Mouse (Mus musculus) cerebellum, postnatal 10 days (tissue): ENCODE results near the gene Igfbp7.
A peak's percentile ranks its signal among the peaks of the same experiment; 100 is the strongest.

Experiments used
- DNase-seq, 2 experiments: peaks; one replicate each; pipeline ENCODE4 v3.0.0; 2021; ENCODE audit warnings: mixed read lengths in 2 of 2

Gene Igfbp7

DNA sequence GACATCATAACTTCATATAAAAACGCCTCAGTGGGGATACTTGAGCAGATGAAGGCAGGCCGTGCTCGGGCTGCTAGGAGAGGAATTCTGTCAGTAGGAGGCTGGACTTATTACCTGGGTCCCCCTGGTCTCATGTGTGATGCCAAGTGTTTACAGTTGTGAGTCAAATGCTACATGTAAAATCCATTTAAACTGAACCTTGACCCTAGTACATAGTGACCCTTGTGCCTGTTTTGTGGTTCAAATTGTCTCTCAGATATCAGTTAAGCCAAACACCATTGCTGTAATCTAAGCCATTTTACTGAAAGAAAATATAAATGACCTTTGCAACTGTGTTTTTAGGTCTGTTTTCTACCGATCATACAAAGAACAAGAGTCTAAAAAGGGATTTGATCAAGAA lies 67.8 kb downstream of the Igfbp7 start:
- DNase-seq: no peak

DNA sequence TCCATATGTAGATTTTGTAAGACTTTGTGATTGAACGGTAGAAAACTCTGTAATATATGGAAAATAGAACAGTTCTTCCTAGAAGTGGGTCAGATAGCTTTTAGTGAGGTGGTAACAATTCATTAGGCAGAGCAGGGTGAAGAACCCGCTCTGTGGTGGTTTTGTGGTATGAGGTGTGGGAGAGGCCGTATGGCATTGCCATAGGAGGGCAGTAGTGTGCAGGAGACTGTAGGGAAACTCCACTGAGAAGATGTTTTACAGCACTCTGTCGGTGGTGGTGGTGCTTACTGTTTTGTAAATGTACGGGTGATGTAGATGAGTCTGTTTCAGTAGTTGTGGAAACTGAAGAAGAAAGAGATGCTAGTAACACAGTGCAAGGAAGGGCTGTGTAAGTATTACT lies 77.7 kb downstream of the Igfbp7 start:
- no peak for DNase-seq

DNA sequence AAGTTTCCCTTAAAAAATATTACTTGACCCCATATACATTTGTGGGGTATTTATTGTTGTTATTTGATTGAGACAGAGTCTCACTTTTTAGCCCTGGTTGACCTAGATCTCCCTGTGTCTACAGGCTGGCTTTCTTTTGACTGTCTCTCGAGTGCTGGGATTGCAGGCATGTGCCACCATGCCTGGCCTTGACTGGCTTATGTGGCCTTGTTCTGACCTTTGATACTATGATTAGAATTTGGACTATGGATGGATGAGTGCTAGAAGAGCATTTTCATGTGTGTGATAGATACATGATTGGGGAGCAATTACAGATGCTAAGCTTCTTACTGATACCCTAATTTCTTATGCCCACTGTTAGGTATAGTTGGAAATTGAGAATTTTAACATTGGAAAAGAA lies 82.9 kb downstream of the Igfbp7 start:
- DNase-seq: no peak

DNA sequence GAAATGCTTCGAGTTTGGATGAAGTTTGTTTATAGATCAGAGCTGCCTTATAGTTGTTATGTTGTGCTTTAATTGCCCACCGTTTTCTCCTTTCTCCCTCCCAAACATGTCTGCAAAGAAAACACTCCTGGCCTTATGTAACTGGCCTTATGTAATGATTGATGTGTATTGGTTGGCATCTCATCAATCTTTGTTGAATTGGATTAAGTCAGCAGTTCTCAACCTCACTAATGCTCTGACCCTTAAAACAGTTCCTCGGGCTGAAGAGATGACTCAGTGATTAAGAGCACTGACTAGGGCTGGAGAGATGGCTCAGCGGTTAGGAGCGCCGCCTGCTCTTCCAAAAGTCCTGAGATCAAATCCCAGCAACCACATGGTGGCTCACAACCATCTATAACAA lies 92.9 kb downstream of the Igfbp7 start:
- DNase-seq: no peak

DNA sequence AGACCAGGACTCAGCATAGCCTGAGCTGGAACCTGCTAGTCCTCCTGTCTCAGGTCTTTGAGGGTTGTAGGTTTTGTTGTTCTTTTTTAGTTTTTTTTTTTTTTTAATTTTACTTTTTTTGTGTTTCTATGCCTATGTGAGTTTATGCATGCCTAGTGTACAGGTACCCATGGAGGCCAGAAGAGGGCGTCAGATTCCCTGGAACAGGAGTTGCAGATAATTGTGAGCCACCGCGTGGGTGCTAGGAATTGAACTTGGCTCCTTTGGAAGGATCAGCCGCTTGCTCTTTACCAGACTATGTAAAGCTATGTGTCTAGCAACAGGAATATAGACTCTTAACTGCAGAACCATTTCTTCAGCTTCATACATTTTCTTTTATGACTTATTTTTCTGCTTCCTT lies 93.6 kb downstream of the Igfbp7 start:
- DNase-seq: no peak

DNA sequence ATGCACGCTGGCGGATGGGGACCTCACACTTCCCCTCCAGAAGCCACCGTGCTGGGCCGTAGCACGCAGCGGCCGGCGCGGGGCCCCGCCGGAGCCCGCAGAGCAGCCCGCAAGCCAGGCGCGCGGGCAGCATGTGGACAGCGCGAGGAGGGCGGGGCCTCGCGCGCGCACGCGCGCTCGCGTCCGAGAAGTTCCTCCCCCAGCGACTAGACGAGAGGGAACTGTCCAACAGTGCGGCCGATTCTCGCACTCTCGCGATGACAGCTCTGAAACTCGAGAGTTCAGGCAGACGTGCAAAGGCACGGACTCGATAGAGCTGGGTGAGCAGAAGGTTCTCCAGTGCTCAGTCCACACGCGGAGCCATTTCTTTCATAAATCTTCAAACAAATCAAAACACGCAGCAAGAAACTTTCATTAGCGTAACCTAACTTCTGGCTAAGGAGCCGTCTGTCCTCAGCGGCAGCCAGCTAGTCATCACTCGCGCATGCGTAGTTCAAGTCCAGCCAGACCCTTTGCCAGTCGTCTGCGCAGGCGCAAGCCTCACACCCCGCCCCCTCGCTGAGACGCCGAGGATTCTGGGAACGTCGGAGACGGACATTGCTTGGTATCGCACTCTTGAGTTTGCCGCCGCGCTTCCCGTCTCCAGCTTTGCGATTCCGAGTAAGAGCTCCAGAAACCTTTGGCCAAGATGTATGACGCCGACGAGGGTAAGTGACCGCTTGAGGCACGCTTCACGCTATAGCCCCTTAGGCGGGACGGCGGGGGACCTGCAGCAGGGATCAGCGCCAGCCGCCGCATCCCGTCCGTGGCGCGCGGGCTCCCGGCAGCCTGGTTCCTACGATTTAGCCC lies 97.7 kb downstream of the Igfbp7 start, which contains the start of the genes Noa1 and Polr2b:
Gene Noa1, minus strand, starts transcription at position 161 of the 849 bp plus-strand sequence.
Gene Polr2b, plus strand, starts transcription at position 224 of the 849 bp plus-strand sequence.
- DNase-seq: peak; percentile 99 to 100

DNA sequence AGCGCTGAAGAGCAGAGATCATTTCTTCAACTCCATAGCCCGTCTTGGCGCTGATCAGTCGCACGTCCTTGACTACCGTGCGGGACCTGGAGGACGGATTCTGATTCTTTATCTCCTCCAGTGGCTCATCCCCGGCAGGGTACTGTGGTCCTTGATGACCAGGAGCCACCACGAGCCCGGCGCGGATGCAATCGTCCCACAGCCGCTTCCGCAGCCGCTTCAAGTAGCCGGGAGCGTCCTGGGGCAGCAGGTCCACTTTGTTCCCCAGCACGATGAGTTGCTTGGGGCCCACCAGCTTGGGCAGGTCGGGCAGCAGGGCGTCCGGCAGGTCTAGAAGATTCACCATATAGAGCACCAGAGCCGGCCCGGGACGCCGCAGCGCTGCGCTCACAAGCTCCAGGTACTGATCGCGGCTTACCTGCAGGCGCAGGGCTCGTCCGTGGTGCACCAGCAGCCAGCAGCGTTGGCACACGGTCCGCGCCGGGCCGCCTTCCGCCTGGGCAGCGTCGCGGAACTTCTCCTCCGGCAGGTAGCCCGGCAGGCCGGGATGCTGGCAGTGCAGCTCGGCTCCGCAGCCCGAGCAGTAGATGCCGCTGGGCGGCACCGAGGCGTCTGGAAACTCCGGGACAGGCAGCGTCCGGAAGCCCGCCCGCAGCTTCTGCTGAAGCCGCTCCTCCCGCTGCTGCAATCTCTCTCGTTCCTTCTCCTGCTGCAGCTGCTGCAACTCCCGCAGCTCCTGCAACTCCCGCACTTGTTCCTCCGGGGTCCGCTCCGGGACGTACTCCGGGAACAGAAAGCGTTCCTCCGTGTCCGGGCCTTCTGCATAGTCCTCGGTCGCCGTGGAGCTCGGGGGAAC lies 98.6 kb downstream of the Igfbp7 start:
- DNase-seq: peak in 1 of 2 experiments; percentile 66

DNA sequence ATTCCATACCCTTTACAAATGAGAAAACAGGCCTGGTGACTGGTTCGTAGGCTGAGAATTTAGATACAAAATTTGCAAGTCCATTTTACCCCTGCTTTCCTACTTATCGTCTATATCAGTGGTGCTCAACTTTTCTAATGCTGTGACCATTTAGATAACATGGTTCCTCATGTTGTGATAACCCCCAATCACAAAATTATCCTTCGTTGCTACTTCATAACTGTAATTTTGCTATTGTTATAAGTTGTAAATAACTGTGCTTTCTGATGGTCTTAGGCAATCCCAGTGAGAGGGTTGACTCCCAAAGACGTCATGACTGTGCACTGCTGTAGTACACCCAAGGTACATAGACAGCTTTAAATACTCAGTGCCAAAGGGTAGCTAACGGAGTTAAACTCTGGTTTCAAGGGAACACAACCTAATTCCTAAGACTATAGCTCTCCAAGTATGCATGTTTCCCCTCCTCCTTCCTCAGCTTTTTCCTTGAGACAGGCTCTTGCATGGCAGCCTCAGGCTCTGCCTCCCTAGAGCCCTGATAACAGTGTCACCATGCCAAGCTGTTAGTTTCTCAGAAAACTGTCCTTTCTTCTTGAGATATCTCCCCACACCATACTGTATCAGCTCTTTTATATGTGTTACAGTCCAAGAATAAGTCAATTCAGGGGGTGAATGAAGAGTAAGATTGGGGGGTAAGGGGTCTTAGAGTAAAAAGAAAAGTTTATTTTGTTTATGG lies 99.9 kb downstream of the Igfbp7 start:
- no peak for DNase-seq

DNA sequence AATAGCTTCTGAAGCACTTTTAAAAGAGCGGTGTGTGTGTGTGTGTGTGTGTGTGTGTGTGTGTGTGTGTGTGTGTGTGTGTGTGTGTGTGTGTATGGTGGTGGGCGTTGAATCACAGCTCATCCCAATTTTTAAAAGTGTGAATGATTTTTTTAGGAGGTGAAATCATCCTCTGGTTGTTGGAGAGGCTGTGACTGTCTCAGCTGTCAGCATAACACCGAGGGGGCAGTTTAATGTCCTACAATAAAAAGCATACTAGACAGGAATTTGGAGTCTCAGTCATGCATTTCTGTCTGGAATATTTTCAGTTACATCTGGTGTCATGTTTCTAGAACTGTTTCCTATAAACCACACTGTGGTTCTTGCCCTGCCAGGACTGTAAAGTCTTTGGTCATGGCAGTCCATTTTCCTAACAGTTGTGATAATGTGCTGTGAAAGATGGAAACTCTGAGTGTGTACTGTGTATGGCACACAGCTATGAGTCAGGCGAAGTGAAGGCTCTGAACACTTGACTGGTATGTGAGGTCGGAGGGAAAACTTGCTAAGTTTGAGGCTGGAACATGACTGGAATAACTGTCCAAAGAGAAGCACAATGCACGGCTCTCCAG lies 106.4 kb downstream of the Igfbp7 start:
- no peak for DNase-seq

DNA sequence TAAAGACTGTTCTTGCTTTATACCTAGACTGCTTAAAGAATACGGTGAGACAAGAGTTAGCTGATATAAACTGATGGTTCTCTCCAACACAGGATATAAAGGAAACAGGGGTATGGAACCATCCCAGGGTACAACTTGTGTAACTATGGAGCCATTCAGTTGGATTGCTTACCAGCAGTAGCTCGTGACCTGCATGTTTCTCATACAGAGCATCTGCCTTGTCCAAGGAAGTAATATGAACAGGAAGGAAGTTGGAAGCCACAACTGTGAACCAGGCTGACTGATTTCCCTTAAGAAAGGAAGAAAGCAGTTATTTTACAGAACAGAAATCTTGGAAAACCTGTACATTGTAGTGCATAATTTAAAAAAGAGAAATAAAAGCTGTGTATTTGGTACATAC lies 108.4 kb downstream of the Igfbp7 start:
- DNase-seq: no peak
